Mouse (Mus musculus) hindbrain, embryonic 14.5 days (tissue): ENCODE measurements around the gene Col11a2. TPM values are rescaled to one million over a fixed set of nuclear protein-coding genes. Genes with fewer than 3 reads are reported as not detected.
A peak's percentile ranks its signal among the peaks of the same experiment; 100 is the strongest.

Experiments
- ATAC-seq: fragments of 200-750 bp; cut with Nextera tagmentation; 2 replicates; pipeline ENCODE4 v1.8.0; 2017; ENCODE audit warnings: moderate number of reproducible peaks, mild to moderate bottlenecking, moderate TSS enrichment, moderate library complexity; ENCODE audit not compliant: low FRiP score
- DNase-seq: peaks from one replicate; pipeline ENCODE4 v3.0.0-alpha.2; 2015; ENCODE audit warnings: low spot score
- H3K27ac ChIP-seq: fragments of 300-500 bp; sonication (generic); 2 replicates; pipeline ENCODE4 v1.5.1; 2014; ENCODE audit warnings: mild to moderate bottlenecking, moderate library complexity
- H3K27me3 ChIP-seq: fragments of 300-500 bp; sonication (generic); 2 replicates; pipeline ENCODE4 v1.6.1; 2014; ENCODE audit warnings: mild to moderate bottlenecking, low read length, mixed read lengths; ENCODE audit not compliant: control insufficient read depth, insufficient read depth
- H3K36me3 ChIP-seq: fragments of 300-500 bp; sonication (generic); replicated peaks from 2 replicates; pipeline ENCODE4 v1.6.1; 2014; ENCODE audit not compliant: control insufficient read depth, insufficient read depth
- H3K4me1 ChIP-seq: fragments of 300-500 bp; sonication (generic); replicated peaks from 2 replicates; pipeline ENCODE4 v1.6.1; 2014; ENCODE audit warnings: antibody characterized with exemption, low read length, mixed read lengths; ENCODE audit not compliant: control insufficient read depth, insufficient read depth
- H3K4me2 ChIP-seq: fragments of 300-500 bp; sonication (generic); replicated peaks from 2 replicates; pipeline ENCODE4 v1.6.1; 2014; ENCODE audit warnings: mild to moderate bottlenecking, moderate library complexity
- H3K4me3 ChIP-seq: fragments of 300-500 bp; sonication (generic); replicated peaks from 2 replicates; pipeline ENCODE4 v1.5.1; 2014; ENCODE audit warnings: mild to moderate bottlenecking, low read length
- H3K9ac ChIP-seq: fragments of 300-500 bp; sonication (generic); 2 replicates; pipeline ENCODE4 v1.6.1; 2014
- H3K9me3 ChIP-seq: fragments of 300-500 bp; sonication (generic); 2 replicates; pipeline ENCODE4 v1.6.1; 2016; ENCODE audit warnings: low read length; ENCODE audit not compliant: control insufficient read depth
- WGBS: fragments of 180-500 bp; shearing (Covaris S2); extraction: QIAGEN DNeasy Blood & Tissue Kit; methylation state at CpG from one replicate; pipeline ENCODE4 v1.1.7; 2014; 5-methylcytosine and 5-hydroxymethylcytosine counted together
- polyA plus RNA-seq: library from polyadenylated mRNA; unstranded; fragments of >200 nt; fragmentation: Nextera tagmentation; extraction: Ambion mirVana; gene quantifications from 2 replicates; pipeline ENCODE4 v1.2.1, GENCODE M21; 2014

Col11a2 gene
- polyA plus RNA-seq, 1 experiment from 2014 or later = 2.7 TPM

DNA sequence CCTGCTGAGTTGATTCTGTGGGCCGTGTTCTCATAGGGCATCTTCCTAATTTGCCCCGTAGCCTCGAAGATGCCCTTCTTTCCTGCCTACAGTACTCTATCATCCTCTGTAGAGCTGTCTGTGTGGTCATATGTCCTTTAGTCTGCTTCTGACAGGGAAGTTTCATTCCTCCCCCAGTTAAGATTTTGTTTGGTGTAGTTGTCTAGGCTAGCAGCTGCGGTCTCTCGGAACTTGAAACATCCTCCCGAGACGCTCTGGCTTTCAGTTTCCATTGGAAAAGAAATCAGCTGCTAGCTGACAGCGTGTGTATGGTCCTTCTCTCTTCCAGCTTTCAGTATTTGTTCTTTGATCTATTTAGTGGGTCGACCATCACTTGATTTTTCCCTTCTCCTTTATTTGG lies 65.6 kb downstream of the Col11a2 start:
- peaks cover 4% of the 10 kb centered on the region; the same call in 1 of the 2 replicates for H3K9me3 ChIP-seq
- H3K36me3 ChIP-seq = peaks cover 8% of the 10 kb centered on the region; the same call in 1 of the 2 replicates
- no peak overlapping the region for H3K4me3 ChIP-seq
- H3K4me2 ChIP-seq = no peak overlapping the region
- no peak for DNase-seq
- 89% methylated on average over 9 of the region's 9 CpGs for WGBS
- H3K27me3 ChIP-seq = no peaks in the 10 kb centered on the region
- H3K4me1 ChIP-seq = no peaks in the 10 kb centered on the region
- no peak for ATAC-seq
- no peak overlapping the region for H3K9ac ChIP-seq
- no peak overlapping the region for H3K27ac ChIP-seq

- DNase-seq (no peak), ATAC-seq (no peak)
- no peaks in the 10 kb centered on the region for H3K4me1 ChIP-seq
- H3K36me3 ChIP-seq = peaks cover 25% of the 10 kb centered on the region
- H3K4me3 ChIP-seq = no peak overlapping the region
- peaks cover 4% of the 10 kb centered on the region; the same call in 1 of the 2 replicates for H3K9me3 ChIP-seq
- H3K9ac ChIP-seq = no peak overlapping the region
- WGBS = 91% methylated on average over 7 of the region's 7 CpGs
- no peak overlapping the region for H3K27ac ChIP-seq
- H3K4me2 ChIP-seq = no peak overlapping the region
- H3K27me3 ChIP-seq = no peaks in the 10 kb centered on the region
Observed at GRCm38 (mm10) chr17:34106555-34106954, 67.3 kb downstream of the Col11a2 start.

DNA sequence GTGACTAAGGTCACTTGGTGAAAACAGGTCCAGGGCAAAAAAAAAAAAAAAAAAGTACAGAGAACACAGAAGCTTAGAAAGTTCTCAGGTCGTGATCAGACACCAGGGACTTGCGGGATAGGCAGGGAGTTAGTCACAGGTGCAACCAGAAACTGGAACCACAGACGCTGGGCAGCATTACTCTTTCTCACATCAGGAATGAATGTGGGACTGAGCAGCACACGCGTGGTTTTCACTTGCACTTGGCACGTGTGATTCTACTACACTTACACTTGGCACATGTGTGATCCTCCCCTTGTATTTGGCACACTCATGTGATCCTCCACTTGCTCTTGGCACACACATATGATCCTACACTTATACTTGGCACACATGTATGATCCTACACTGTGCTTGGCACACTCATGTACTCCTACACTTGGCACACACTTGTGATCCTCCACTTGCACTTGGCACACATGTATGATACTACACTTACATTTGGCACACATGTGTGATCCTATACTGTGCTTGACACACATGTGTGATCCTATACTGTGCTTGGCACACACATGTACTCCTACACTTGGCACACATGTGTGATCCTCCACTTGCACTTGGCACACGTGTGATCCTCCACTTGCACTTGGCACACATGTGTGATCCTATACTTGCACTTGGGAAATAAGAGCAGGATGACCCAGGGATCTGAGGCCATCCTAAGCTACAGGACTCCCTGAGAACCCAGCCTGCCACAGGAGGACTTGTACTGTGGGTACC lies 68.1 kb downstream of the Col11a2 start:
- ATAC-seq (0 out of 2 replicates have a peak, but pooled peaks have one; percentile 31), DNase-seq (no peak)
- H3K4me3 ChIP-seq = no peak overlapping the region
- H3K4me1 ChIP-seq = no peaks in the 10 kb centered on the region
- no peak overlapping the region for H3K9ac ChIP-seq
- peaks cover 4% of the 10 kb centered on the region; the same call in 1 of the 2 replicates for H3K9me3 ChIP-seq
- H3K27ac ChIP-seq = no peak overlapping the region
- peaks cover 33% of the 10 kb centered on the region for H3K36me3 ChIP-seq
- WGBS = 85% methylated on average over 7 of the region's 7 CpGs
- no peak overlapping the region for H3K4me2 ChIP-seq
- no peaks in the 10 kb centered on the region for H3K27me3 ChIP-seq

GRCm38 (mm10) chr17:34108460-34108859 lies 69.2 kb downstream of the Col11a2 start:
- peaks cover 44% of the 10 kb centered on the region for H3K36me3 ChIP-seq
- no peak overlapping the region for H3K4me3 ChIP-seq
- no peak for ATAC-seq
- no peaks in the 10 kb centered on the region for H3K27me3 ChIP-seq
- no peak for DNase-seq
- peaks cover 4% of the 10 kb centered on the region; the same call in 1 of the 2 replicates for H3K9me3 ChIP-seq
- WGBS = 78% methylated on average over 5 of the region's 6 CpGs
- no peak overlapping the region for H3K4me2 ChIP-seq
- no peak overlapping the region for H3K27ac ChIP-seq
- no peaks in the 10 kb centered on the region for H3K4me1 ChIP-seq
- H3K9ac ChIP-seq = no peak overlapping the region

- H3K36me3 ChIP-seq = peaks cover 52% of the 10 kb centered on the region
- ATAC-seq = 0 out of 2 replicates have a peak, but pooled peaks have one; percentile 42
- H3K9ac ChIP-seq = no peak overlapping the region
- no peak overlapping the region for H3K4me2 ChIP-seq
- no peak overlapping the region for H3K27ac ChIP-seq
- no peak overlapping the region for H3K4me3 ChIP-seq
- H3K4me1 ChIP-seq = no peaks in the 10 kb centered on the region
- H3K9me3 ChIP-seq = peaks cover 4% of the 10 kb centered on the region; the same call in 1 of the 2 replicates
- no peaks in the 10 kb centered on the region for H3K27me3 ChIP-seq
- DNase-seq = no peak
- WGBS = 78% methylated on average over 14 of the region's 14 CpGs
Observed at GRCm38 (mm10) chr17:34109038-34109805, 70.0 kb downstream of the Col11a2 start.

DNA sequence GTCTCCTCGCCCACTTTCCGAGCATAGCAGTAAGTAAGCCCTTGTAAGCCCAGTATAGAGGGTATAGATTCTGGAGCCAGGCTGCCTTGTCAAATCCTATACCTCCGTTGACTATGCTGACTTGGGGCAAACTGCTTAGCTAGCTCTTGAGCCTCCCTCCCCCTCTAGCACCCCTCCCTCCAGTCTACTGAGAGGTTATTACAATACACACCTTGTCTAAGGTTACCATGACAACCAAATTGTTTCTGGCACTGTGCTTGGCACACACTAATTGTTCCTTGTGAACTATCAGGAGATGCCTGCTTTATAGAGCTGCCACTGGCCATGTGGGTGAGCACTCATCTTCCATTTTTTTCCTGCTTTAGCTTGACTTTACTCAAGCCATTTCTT lies 70.6 kb downstream of the Col11a2 start:
- ATAC-seq = 0 out of 2 replicates have a peak, but pooled peaks have one; percentile 24
- H3K36me3 ChIP-seq = peaks cover 58% of the 10 kb centered on the region
- H3K9ac ChIP-seq = no peak overlapping the region
- no peak for DNase-seq
- WGBS = 76% methylated on average over 3 of the region's 3 CpGs
- peaks cover 4% of the 10 kb centered on the region; the same call in 1 of the 2 replicates for H3K9me3 ChIP-seq
- no peak overlapping the region for H3K27ac ChIP-seq
- no peak overlapping the region for H3K4me2 ChIP-seq
- H3K4me3 ChIP-seq = no peak overlapping the region
- no peaks in the 10 kb centered on the region for H3K4me1 ChIP-seq
- no peaks in the 10 kb centered on the region for H3K27me3 ChIP-seq

- Histone ChIP-seq H3K9ac (no peak overlapping the region), H3K27ac (no peak overlapping the region), H3K9me3 (peaks cover 4% of the 10 kb centered on the region; the same call in 1 of the 2 replicates), H3K27me3 (no peaks in the 10 kb centered on the region), H3K4me2 (no peak overlapping the region), H3K4me1 (no peaks in the 10 kb centered on the region), H3K4me3 (no peak overlapping the region), H3K36me3 (peaks cover 63% of the 10 kb centered on the region)
- ATAC-seq (no peak), DNase-seq (no peak)
- 73% methylated on average over 8 of the region's 8 CpGs for WGBS
Observed at GRCm38 (mm10) chr17:34110309-34110708, 71.1 kb downstream of the Col11a2 start.

DNA sequence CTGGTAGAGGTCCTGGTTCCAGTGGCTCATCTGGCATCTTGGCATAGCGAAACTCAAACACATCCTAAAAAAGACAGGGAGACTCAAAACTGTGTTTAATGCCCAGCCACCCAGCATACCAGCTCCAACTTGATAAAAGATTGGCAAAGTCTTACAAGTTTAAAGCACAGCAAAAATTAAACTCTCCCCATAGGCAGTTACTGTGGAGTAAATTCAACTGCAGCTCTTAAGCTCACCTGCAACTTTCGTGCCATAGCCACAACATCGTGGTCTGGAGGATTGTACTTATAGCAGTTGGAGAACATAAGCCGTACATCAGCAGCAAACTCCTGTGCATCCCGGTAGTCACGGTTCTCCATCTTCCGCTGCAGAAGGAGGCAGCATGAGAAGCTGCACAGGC lies 74.9 kb downstream of the Col11a2 start:
- WGBS = 94% methylated on average over 7 of the region's 7 CpGs
- peaks cover 96% of the 10 kb centered on the region for H3K36me3 ChIP-seq
- no peaks in the 10 kb centered on the region for H3K27me3 ChIP-seq

More for the DNA sequence above, 74.9 kb downstream of the Col11a2 start:
- no peak overlapping the region for H3K27ac ChIP-seq
- H3K9me3 ChIP-seq = no peaks in the 10 kb centered on the region
- no peak overlapping the region for H3K4me3 ChIP-seq
- no peak overlapping the region for H3K4me2 ChIP-seq
- peaks cover 13% of the 10 kb centered on the region for H3K4me1 ChIP-seq
- DNase-seq (no peak), ATAC-seq (no peak)
- no peak overlapping the region for H3K9ac ChIP-seq
